Mouse (Mus musculus): ENCODE measurements around the gene Aldoart1.

DNA sequence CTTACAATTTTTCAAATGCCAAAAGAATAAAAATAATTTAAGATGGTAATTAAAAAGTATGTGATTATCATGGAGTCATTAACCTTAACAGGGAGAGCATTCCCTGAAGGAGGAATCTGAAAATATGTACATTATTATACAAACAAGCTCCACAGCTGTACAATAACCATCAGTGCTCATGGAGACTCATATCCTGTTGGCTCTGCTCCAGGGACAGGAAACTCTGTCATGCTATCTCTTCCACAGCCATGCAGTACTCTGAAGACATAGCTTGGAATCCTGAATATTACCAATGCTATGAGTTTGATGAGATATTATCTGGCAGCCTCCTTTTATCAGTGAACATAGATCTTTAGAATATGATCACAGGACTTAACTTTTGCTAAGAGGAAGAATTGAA lies 8.2 kb downstream of the Aldoart1 start:
- no peak for TF ChIP-seq CTCF (IDR thresholded peaks at IDR 0.05; ENCODE audit: insufficient read depth, low read length)
- TF ChIP-seq POLR2A (IDR thresholded peaks at IDR 0.05; ENCODE audit: borderline replicate concordance, extremely low read depth, low read depth, low read length), result no peak

Measured in lung, adult 2 months (tissue).